Mouse (Mus musculus): ENCODE measurements around the gene Epha5.
A peak's percentile ranks its signal among the peaks of the same experiment; 100 is the strongest.

Gene Epha5

GRCm38 (mm10) chr5:84298878-84299736, 118.1 kb downstream of the Epha5 start:
- no peak for DNase-seq

DNA sequence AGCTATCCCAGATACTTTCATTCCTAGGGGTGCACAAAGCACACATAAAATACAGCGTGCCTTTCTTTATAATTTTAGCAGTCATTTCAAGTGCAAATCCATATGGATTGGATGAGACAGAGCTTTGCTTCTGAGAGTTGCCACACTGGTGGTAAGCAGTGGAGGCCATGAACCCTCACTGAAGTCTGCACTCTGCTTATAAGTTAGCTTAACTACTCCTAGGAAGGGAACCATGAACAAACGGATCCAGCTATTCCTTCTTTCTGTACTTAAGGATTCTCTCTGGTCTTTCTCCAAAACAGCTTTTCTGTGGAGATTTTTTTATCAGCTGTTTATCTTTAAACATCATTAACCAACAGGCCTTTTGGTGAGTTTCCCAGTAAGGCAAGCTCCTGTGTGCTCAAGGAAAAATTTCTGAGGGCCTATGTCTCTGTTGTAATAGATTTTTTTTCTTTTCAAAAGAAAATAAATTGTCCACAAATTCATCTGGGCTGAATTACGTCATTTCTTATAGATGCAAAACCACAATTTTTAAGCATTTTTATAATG, 127.7 kb downstream of the Epha5 start:
- no peak for DNase-seq

- no peak for DNase-seq
Observed at GRCm38 (mm10) chr5:84281290-84282017, 135.7 kb downstream of the Epha5 start.

- DNase-seq: no peak
Observed at GRCm38 (mm10) chr5:84276996-84277395, 140.2 kb downstream of the Epha5 start.

- DNase-seq: no peak
Observed at GRCm38 (mm10) chr5:84265407-84265806, 151.8 kb downstream of the Epha5 start.

- DNase-seq: no peak
Observed at GRCm38 (mm10) chr5:84263999-84264398, 153.2 kb downstream of the Epha5 start.

GRCm38 (mm10) chr5:84229971-84230370, 187.2 kb downstream of the Epha5 start:
- DNase-seq: no peak

GRCm38 (mm10) chr5:84208609-84209008, 208.6 kb downstream of the Epha5 start:
- no peak for DNase-seq

DNA sequence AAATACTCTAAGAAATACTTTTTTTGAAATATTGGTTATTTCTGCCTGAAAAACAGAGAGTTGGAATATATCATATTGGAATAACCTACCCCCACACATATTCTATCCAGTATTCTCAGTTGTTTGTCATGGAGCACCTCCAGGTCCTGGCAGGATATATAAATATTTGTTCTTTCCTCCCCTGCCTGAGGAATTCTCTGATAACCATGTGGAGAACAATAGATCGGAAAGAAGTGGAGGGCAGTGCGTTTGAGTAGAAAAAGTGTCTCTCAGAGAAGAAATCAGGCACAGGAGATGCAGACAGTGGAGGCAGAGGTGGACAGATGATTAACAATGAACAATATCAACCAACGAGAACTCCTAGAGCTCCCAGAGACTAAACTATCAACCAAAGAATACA, 223.8 kb downstream of the Epha5 start:
- DNase-seq: no peak

GRCm38 (mm10) chr5:84184189-84184588, 233.0 kb downstream of the Epha5 start:
- DNase-seq: no peak

DNA sequence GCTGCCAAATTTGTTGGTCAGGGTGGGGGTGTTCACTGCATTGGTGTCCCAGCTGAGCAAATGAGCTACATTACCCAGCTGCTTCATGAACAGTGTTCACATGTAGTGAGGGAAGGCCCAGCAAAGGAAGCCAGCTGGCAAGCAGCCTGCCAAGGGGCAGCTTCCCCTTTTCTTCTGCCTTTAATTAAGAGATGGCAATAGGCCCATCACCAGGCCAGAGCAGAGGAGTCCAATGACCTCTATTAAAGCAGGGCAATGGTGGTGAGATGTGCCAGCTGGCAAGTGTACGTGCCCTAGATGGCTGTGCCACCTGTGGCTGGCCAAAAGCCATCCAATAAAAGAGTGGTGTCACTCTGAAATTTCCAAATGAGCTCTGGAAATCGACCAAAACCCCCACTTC, 264.1 kb downstream of the Epha5 start:
- DNase-seq: peak; percentile 3

GRCm38 (mm10) chr5:84142138-84142537, 275.0 kb downstream of the Epha5 start:
- no peak for DNase-seq

DNA sequence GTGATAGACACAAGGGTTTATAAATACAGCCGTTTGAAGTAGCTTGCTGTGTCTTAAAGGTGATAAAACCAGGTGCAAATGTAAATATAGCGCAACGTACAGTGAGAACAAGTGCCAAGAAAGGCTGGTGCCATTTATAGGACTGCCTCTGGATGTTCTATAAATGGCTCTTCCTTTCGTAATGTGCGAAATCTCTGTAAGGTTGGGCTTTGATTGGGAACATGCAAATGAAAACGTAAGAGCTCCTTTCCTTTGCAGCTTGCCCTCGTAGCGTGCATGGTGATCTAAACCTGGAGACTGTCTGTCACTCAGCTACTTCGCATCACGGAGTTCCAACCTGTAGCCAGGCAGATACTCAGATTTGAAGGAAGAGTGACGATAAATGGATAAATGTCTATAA, 321.2 kb downstream of the Epha5 start:
- DNase-seq: no peak

DNA sequence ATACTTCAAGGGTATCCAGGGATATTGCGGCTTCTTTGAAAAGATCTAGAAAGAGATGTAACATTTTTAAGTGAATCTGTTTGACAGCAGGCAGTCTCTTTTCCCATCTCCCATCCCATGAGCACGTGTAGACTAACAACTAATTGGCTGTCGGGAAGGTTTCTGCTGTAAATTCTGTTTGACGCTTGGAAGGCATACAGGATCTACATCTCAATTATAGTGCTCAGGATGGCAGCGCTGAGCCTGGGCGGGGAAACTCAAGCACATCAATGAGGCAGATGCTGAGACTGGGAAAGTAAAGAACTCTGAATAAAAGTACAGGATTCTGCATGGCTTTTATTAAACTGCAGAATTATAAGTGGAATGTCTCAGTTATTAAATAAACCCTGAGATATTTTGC, 335.9 kb downstream of the Epha5 start:
- DNase-seq: no peak

DNA sequence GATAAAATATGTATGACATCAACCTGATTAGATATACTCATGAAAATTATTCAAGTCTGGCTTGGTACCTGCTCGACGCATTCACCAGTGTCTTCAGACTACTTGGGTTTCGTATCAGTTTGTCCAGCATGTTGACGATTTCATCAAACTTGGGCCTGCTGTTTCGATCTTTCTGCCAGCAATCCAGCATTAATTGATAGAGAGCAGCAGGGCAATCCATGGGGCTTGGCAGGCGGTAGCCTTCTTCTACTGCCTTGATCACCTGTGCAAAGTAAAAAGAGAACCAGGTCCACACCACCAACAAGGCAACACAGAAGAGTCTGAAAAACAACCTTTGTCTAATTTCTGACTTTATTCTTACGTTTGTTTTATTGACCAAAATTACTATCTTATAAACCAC, 346.2 kb downstream of the Epha5 start:
- DNase-seq: no peak

GRCm38 (mm10) chr5:84053880-84054279, 363.3 kb downstream of the Epha5 start:
- no peak for DNase-seq

GRCm38 (mm10) chr5:84037250-84037963, 379.8 kb downstream of the Epha5 start:
- no peak for DNase-seq

All from kidney, adult 11 months (tissue).